Mouse (Mus musculus) liver, adult 2 months (tissue): ENCODE measurements around the gene Cdk9. TPM values are rescaled to one million over a fixed set of nuclear protein-coding genes. Genes with fewer than 3 reads are reported as not detected.
A peak's percentile ranks its signal among the peaks of the same experiment; 100 is the strongest.

Experiments
- DNase-seq: peaks from one replicate; pipeline ENCODE4 v3.0.0-alpha.2; 2011; ENCODE audit warnings: low read depth, low spot score; ENCODE audit errors: extremely low read depth
- H3K27ac ChIP-seq: fragments of 200-500 bp; replicated peaks from 2 replicates; pipeline ENCODE4 v1.5.1; 2012; ENCODE audit warnings: low read depth, mild to moderate bottlenecking, control low read depth, inconsistent platforms, low read length; ENCODE audit not compliant: insufficient read depth
- H3K27me3 ChIP-seq: fragments of 200-500 bp; 2 replicates; pipeline ENCODE4 v1.6.1; 2012; ENCODE audit warnings: mild to moderate bottlenecking, moderate library complexity, low read length, inconsistent platforms; ENCODE audit not compliant: control insufficient read depth, insufficient read depth
- H3K36me3 ChIP-seq: fragments of 200-500 bp; 2 replicates; pipeline ENCODE4 v1.6.1; 2012; ENCODE audit warnings: low read length, inconsistent platforms; ENCODE audit not compliant: control insufficient read depth, insufficient read depth
- H3K4me1 ChIP-seq: fragments of 200-500 bp; 2 replicates; pipeline ENCODE4 v1.6.1; 2011; ENCODE audit warnings: low read length; ENCODE audit not compliant: control insufficient read depth, insufficient read depth
- H3K4me3 ChIP-seq: fragments of 200-500 bp; 2 replicates; pipeline ENCODE4 v1.5.1; 2011; ENCODE audit warnings: low read depth, mild to moderate bottlenecking, control low read depth, low read length, moderate library complexity; ENCODE audit not compliant: insufficient read depth
- H3K79me2 ChIP-seq: fragments of 200-500 bp; 2 replicates; pipeline ENCODE4 v1.6.1; 2012; ENCODE audit warnings: inconsistent platforms, mild to moderate bottlenecking, low read length, moderate library complexity; ENCODE audit not compliant: control insufficient read depth, insufficient read depth
- H3K9ac ChIP-seq: fragments of 200-500 bp; 2 replicates; pipeline ENCODE4 v1.6.1; 2012; ENCODE audit warnings: low read depth, mild to moderate bottlenecking, control low read depth, inconsistent platforms, low read length
- CTCF ChIP-seq: fragments of 200-500 bp; IDR thresholded peaks from 2 replicates; pipeline ENCODE4 v1.5.1; 2011; ENCODE audit warnings: low read depth, low read length, control low read depth
- POLR2A ChIP-seq: fragments of 200-500 bp; IDR thresholded peaks from 2 replicates; pipeline ENCODE4 v1.6.1; 2011; ENCODE audit warnings: low read length, control low read depth; ENCODE audit not compliant: insufficient read depth; ENCODE audit errors: extremely low read depth
- WGBS: fragments of 180-500 bp; shearing (Covaris S2); methylation state at CpG from one replicate; pipeline ENCODE4 v1.1.7; 2018; 5-methylcytosine and 5-hydroxymethylcytosine counted together
- polyA plus RNA-seq: library from polyadenylated mRNA; depleted of rRNA; stranded (reverse); fragments of >200 nt; gene quantifications from 2 replicates; pipeline ENCODE4 v1.2.3, GENCODE M21; 2012
- total RNA-seq: library from RNA; depleted of rRNA; stranded (reverse); fragments of >200 nt; gene quantifications from 2 replicates; pipeline ENCODE4 v1.2.3, GENCODE M21; 2014

Gene Cdk9
- total and polyA plus RNA-seq, 2 experiments, result 19.5 to 63.7 TPM

- H3K79me2 ChIP-seq, result peaks cover 18% of the 10 kb centered on the region; the same call in 1 of the 2 replicates
- WGBS, result 13% methylated on average over 4 of the region's 4 CpGs
- H3K4me1 ChIP-seq, result peaks cover 22% of the 10 kb centered on the region
- DNase-seq, result peak; percentile 85
- H3K36me3 ChIP-seq, result peaks cover 1% of the 10 kb centered on the region; the same call in 1 of the 2 replicates
- no peaks in the 10 kb centered on the region for H3K27me3 ChIP-seq
- no peak overlapping the region for H3K4me3 ChIP-seq
- TF ChIP-seq CTCF, result 0 out of 2 replicates have a peak, but pooled peaks have one; percentile 4
- no peak for TF ChIP-seq POLR2A
- H3K27ac ChIP-seq, result peak overlapping the region; percentile 80
- H3K9ac ChIP-seq, result no peak overlapping the region
These were observed 2.1 kb upstream of the Cdk9 start for GRCm38 (mm10) chr2:32714987-32715425.

DNA sequence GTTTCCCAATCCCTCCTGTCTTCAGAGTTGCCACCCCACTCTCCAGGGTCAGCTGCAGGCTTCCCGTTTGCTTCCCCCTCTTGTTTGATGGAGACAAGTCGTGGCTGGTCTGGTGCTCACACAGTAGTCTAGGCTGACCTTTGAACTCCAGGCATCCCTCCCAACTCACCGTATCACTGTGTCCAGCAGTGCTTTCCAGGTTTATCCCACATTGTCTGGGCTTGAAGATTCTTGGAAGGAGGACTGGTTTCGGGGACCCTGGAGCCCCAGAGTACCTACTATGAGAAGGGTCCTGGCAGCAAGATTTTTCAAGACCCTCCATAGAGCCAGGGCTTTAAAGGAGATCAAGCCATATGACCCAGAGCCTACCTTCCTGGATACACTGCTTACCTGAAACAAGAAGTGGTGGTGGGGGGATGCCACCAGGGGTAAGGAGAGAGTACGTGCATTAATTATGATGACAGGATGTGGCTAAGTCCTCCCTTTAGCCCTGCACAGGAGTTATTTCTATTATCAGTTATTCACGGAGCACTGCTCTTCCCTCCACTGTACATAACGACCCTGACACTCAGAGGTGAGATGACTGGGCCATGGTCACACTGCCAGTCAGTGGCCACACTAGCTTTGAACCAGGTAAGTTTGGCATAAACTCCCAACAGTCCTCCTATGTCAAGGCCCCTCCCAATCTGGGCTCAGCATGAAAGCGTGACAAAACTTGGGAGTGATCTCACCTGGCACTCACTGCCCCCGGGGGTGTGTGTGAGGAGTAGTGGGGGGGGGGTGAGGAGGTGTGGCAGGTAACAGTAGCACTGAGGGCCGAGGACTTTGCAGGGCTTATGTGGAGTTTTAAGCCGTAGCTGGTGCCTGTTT lies 1.5 kb upstream of the Cdk9 start:
- peak; percentile 65 for DNase-seq
- WGBS, result 24% methylated on average over 11 of the region's 11 CpGs
- no peak for TF ChIP-seq CTCF
- no peak for TF ChIP-seq POLR2A
- Histone ChIP-seq H3K27me3 (no peaks in the 10 kb centered on the region), H3K9ac (peak overlapping the region; percentile 9), H3K79me2 (peaks cover 24% of the 10 kb centered on the region), H3K36me3 (peaks cover 8% of the 10 kb centered on the region; the same call in 1 of the 2 replicates), H3K27ac (peak overlapping the region; percentile 80), H3K4me1 (peaks cover 22% of the 10 kb centered on the region), H3K4me3 (no peak overlapping the region)

- DNase-seq, result peak; percentile 64
- Histone ChIP-seq H3K27me3 (no peaks in the 10 kb centered on the region), H3K27ac (peak overlapping the region; percentile 93), H3K36me3 (peaks cover 21% of the 10 kb centered on the region), H3K79me2 (peaks cover 33% of the 10 kb centered on the region), H3K4me3 (peak overlapping the region; percentile 77), H3K9ac (peak overlapping the region; percentile 98), H3K4me1 (peaks cover 22% of the 10 kb centered on the region)
- TF ChIP-seq POLR2A, result peak; percentile 38; the same call in 1 of the 2 replicates
- no peak for TF ChIP-seq CTCF
- under 1% methylated on average over 41 of the region's 44 CpGs for WGBS
These were observed 316 bp downstream of the Cdk9 start for GRCm38 (mm10) chr2:32712586-32712933.

GRCm38 (mm10) chr2:32712108-32712551 lies 746 bp downstream of the Cdk9 start:
- Histone ChIP-seq H3K9ac (peak overlapping the region; percentile 98), H3K36me3 (peaks cover 22% of the 10 kb centered on the region), H3K79me2 (peaks cover 34% of the 10 kb centered on the region), H3K27ac (peak overlapping the region; percentile 45), H3K27me3 (no peaks in the 10 kb centered on the region), H3K4me3 (peak overlapping the region; percentile 77), H3K4me1 (peaks cover 22% of the 10 kb centered on the region)
- under 1% methylated on average over 41 of the region's 41 CpGs for WGBS
- TF ChIP-seq CTCF, result no peak
- no peak for TF ChIP-seq POLR2A
- no peak for DNase-seq

GRCm38 (mm10) chr2:32711301-32712056 lies 1.4 kb downstream of the Cdk9 start:
- TF ChIP-seq CTCF (no peak; the same call in 1 of the 2 replicates), POLR2A (no peak)
- no peak for DNase-seq
- peak overlapping the region; percentile 45 for H3K27ac ChIP-seq
- no peaks in the 10 kb centered on the region for H3K27me3 ChIP-seq
- WGBS, result 15% methylated on average over 9 of the region's 9 CpGs
- H3K4me3 ChIP-seq, result peak overlapping the region; percentile 77
- H3K79me2 ChIP-seq, result peaks cover 37% of the 10 kb centered on the region
- H3K4me1 ChIP-seq, result peaks cover 22% of the 10 kb centered on the region
- H3K9ac ChIP-seq, result peak overlapping the region; percentile 98
- peaks cover 28% of the 10 kb centered on the region for H3K36me3 ChIP-seq
